Mouse (Mus musculus) MEL (cell line): ENCODE measurements at regions not wholly inside any gene's neighbourhood (a gene's known extent, or its start where the extent isn't known, plus 50 kb on each side); places are given as distances from the start of the nearest gene placed in this dataset.

Experiments used
- BHLHE40 ChIP-seq: IDR thresholded peaks from 2 replicates; pipeline ENCODE4 v1.6.1; 2012; ENCODE audit warnings: low read depth, mild to moderate bottlenecking, inconsistent platforms, low read length, improper control_type of control experiment, borderline replicate concordance
- CTCF ChIP-seq, 3 experiments: IDR thresholded peaks in 2 of 3; conservative IDR thresholded peaks in 1 of 3; 2 replicates each; pipeline ENCODE4 v1.5.1; 2011 to 2012; ENCODE audit warnings: low read length in 3 of 3, low read depth in 2 of 3, mild to moderate bottlenecking in 2 of 3, improper control_type of control experiment in 1 of 3, inconsistent platforms in 1 of 3, mixed read lengths in 1 of 3, moderate library complexity in 1 of 3; ENCODE audit not compliant: control insufficient read depth in 1 of 3, insufficient read depth in 1 of 3, poor library complexity in 1 of 3, severe bottlenecking in 1 of 3
- GABPA ChIP-seq: IDR thresholded peaks from 2 replicates; pipeline ENCODE4 v1.6.1; 2012; ENCODE audit warnings: low read depth, mild to moderate bottlenecking, inconsistent platforms, low read length, improper control_type of control experiment, moderate library complexity
- NRF1 ChIP-seq: IDR thresholded peaks from 2 replicates; pipeline ENCODE4 v1.6.1; 2014; ENCODE audit warnings: low read depth, mild to moderate bottlenecking, inconsistent platforms, low read length, improper control_type of control experiment, moderate library complexity; ENCODE audit not compliant: poor library complexity, insufficient read depth, severe bottlenecking
- POLR2A ChIP-seq, 2 experiments: IDR thresholded peaks; 2 replicates each; pipeline ENCODE4 v1.6.1; 2011 to 2012; ENCODE audit warnings: low read length in 2 of 2, mild to moderate bottlenecking in 2 of 2, control low read depth in 1 of 2, improper control_type of control experiment in 1 of 2, low read depth in 1 of 2, moderate library complexity in 1 of 2; ENCODE audit not compliant: control insufficient read depth in 1 of 2, insufficient read depth in 1 of 2, poor library complexity in 1 of 2
- UBTF ChIP-seq: IDR thresholded peaks from 2 replicates; pipeline ENCODE4 v1.6.1; 2012; ENCODE audit warnings: low read depth, mild to moderate bottlenecking, inconsistent platforms, low read length, improper control_type of control experiment, moderate library complexity, borderline replicate concordance; ENCODE audit not compliant: insufficient read depth

- TF ChIP-seq POLR2A (IDR thresholded peaks at IDR 0.05; ENCODE audit: control insufficient read depth in 1 of 2, insufficient read depth in 1 of 2, low read depth in 1 of 2, low read length in 2 of 2, poor library complexity in 1 of 2) = no peak
- TF ChIP-seq CTCF (IDR thresholded peaks at IDR 0.05 in 2 of 3, conservative IDR thresholded peaks at IDR 0.05 in 1 of 3; ENCODE audit: control insufficient read depth in 1 of 3, insufficient read depth in 1 of 3, low read depth in 2 of 3, low read length in 3 of 3, poor library complexity in 1 of 3, severe bottlenecking in 1 of 3) = peak; percentile 2 to 11 (median 7); a peak in 1 of 6 replicates
- no peak for TF ChIP-seq BHLHE40
- TF ChIP-seq UBTF = no peak
- no peak for TF ChIP-seq NRF1
- TF ChIP-seq GABPA = no peak
These were observed 231.0 kb downstream of the Hs3st3b1 start for GRCm38 (mm10) chr11:63691041-63691440.
